Mouse (Mus musculus) left cerebral cortex, postnatal 4 days (tissue): ENCODE measurements around the gene Rnf145. TPM values are rescaled to one million over a fixed set of nuclear protein-coding genes. Genes with fewer than 3 reads are reported as not detected.
"Not testable (repeated sequence)": the region's sequence is repeated elsewhere in the genome, so short reads cannot be mapped to it uniquely, and the experiment has no call there.

ENCODE experiments used
- DNase-seq: peaks from one replicate; pipeline ENCODE4 v3.0.0-alpha.2; 2022
- intact Hi-C: fragments of 180-260 bp; cut with DNase I; formaldehyde crosslinking; loops from one replicate; pipeline ENCODE4 v1.15.1; 2025
- total RNA-seq, 2 experiments: library from RNA; stranded (reverse); gene quantifications; 2 replicates each; pipeline ENCODE4 v1.2.3; 2021

The Rnf145 gene
- total RNA-seq, 2 experiments from 2014 or later, result 93.0 to 107 TPM

GRCm38 (mm10) chr11:44558521-44558920 lies 39.8 kb downstream of the Rnf145 start:
- intact Hi-C loops, result no loop called here
- DNase-seq, result no peak

- DNase-seq, result no peak
- intact Hi-C loops, result no loop called here
These were observed 40.7 kb downstream of the Rnf145 start for GRCm38 (mm10) chr11:44559466-44559865.

GRCm38 (mm10) chr11:44560396-44560795 lies 41.6 kb downstream of the Rnf145 start:
- intact Hi-C loops, result no loop called here
- peak; percentile 23 for DNase-seq

DNA sequence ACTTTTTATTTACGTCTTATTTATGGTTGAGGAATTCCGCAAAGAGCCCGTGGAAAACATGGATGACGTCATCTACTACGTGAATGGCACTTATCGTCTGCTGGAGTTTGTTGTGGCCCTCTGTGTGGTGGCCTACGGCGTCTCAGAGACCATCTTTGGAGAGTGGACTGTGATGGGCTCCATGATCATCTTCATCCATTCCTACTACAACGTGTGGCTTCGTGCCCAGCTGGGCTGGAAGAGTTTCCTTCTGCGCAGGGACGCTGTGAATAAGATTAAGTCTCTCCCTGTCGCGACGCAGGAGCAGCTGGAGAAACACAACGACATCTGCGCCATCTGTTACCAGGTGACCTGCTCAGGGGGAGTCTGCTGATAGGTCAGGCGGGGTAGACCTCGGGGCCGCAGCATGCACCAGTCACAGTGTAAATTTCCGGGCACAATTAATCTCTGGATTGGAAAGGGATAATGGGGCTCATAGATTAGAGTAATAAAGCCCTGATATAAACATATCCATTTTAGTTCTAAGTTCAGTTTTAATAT lies 42.8 kb downstream of the Rnf145 start:
- DNase-seq, result no peak
- intact Hi-C loops, result no loop called here

- intact Hi-C loops, result no loop called here
- no peak for DNase-seq
These were observed 43.8 kb downstream of the Rnf145 start for GRCm38 (mm10) chr11:44562389-44563135.

DNA sequence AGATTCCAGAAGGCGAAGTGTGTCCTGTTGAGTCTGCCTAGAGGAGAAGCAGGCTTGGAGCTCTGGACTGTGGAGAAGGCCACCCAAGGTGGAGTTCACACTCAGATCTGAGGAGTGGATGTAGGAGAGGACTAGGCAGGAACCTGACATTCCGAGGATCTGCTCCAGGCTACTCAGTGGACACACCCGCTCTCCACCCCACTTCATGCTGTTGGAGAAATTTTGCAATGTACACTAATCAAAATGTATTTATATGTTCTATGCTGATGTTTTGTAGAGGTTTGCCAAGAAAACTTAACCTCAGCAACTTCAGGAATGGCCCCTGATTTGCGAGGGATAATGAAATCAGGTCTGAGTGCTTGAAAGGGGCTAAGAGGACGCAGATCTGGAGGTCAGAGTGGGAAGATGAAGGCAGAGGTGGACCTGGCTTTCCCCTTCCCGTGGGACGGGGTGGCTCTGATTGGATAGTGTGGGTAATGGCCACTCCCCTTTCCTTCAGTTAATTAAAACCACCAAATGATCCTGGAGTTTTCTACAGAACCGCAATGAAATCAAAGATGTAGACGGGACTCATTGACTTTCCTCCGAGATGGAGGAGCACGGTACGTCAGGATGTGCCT lies 45.6 kb downstream of the Rnf145 start:
- intact Hi-C loops, result no loop called here
- no peak for DNase-seq

GRCm38 (mm10) chr11:44564940-44565339 lies 46.2 kb downstream of the Rnf145 start:
- DNase-seq, result no peak
- intact Hi-C loops, result no loop called here

DNA sequence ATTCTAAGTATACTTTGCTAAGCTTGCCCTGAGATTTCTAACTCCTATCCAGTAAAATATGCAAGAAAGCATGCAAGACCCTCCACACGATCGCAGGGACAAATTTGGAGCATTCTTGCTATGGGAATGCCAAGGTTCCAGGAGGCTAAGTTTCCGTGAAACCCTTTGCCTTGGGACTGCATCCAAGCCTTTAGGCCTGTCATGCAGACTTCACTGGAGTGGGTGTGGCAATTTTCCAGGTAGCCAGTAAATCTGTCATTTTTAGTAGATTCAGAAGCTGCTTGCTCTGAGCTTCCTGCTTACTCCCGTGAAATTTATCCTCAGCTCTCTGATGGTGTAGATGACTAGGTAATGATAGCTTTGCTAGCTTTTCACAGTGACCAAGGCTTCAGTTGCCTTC lies 51.6 kb downstream of the Rnf145 start:
- DNase-seq, intact Hi-C loops: not testable (repeated sequence)

- no peak for DNase-seq
- intact Hi-C loops, result no loop called here
These were observed 54.0 kb downstream of the Rnf145 start for GRCm38 (mm10) chr11:44572781-44573180.

GRCm38 (mm10) chr11:44573396-44573795 lies 54.6 kb downstream of the Rnf145 start:
- intact Hi-C loops, result no loop called here

GRCm38 (mm10) chr11:44574391-44574790 lies 55.6 kb downstream of the Rnf145 start:
- intact Hi-C loops, result no loop called here
- no peak for DNase-seq

More at GRCm38 (mm10) chr11:44573396-44573795, 54.6 kb downstream of the Rnf145 start:
- no peak for DNase-seq

DNA sequence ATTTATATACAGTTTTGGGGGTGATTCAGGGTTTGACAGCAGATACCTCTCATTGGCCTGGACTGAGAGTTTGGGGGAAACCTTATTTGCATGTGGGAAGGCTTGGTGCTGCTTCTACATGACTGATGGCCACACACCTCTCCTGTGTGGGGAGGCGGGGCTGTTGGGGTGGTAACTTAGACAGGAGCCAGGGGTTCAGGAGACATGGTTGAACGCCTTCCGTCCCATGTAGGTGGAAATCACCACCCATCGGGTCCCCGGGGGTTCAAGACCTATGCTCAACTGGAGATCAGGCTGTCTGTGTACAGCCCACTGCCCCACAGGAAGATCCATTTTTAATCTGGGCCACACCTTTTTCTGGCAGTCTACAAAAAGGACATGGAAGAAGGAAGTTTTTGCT lies 56.1 kb downstream of the Rnf145 start:
- intact Hi-C loops, result no loop called here
- DNase-seq, result no peak

- no peak for DNase-seq
- intact Hi-C loops, result no loop called here
These were observed 59.1 kb downstream of the Rnf145 start for GRCm38 (mm10) chr11:44577911-44578310.

DNA sequence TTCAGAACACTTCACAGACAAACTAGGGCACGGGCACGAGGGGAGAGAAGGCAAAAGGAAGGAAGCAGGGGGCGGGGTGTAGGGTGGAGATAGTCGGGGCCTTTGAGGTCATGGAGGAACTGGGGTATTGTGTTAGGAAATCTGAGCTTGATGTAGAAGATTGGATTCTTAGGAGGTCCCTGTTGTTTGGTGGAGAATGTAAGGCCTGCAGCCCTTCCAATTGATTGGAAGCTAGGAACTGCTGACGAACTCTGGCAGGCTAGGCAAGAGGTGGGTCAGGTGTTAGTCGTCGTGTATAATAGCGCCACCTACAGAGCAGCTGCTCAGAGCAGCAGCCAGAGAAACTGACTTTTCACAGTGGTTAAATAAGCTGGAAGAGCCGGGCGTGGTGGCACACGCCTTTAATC lies 62.5 kb downstream of the Rnf145 start:
- intact Hi-C loops, result no loop called here
- DNase-seq, result no peak

- peak; percentile 59 for DNase-seq
- intact Hi-C loops, result no loop called here
These were observed 67.4 kb downstream of the Rnf145 start for GRCm38 (mm10) chr11:44586047-44586696.

DNA sequence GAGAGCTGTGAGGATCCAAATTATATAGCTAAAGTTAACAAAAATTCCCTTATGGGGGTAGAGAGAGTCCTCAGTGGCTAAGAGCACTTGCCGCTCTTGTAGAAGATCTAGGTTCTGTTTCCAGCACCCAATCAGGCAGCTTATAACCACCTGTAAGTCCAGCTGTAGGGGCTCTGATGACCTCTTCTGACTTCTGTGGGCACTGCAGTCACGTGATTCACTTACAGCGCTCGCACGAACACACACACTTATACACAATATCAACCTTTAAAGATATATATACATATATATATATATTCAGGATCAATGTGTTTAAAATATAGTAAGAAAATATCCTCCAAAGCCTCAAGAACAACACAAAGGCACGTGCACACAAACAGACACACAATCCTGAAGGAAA lies 74.3 kb downstream of the Rnf145 start:
- intact Hi-C loops, result no loop called here
- DNase-seq, result no peak

GRCm38 (mm10) chr11:44594768-44595167 lies 76.0 kb downstream of the Rnf145 start:
- intact Hi-C loops, result no loop called here
- no peak for DNase-seq

DNA sequence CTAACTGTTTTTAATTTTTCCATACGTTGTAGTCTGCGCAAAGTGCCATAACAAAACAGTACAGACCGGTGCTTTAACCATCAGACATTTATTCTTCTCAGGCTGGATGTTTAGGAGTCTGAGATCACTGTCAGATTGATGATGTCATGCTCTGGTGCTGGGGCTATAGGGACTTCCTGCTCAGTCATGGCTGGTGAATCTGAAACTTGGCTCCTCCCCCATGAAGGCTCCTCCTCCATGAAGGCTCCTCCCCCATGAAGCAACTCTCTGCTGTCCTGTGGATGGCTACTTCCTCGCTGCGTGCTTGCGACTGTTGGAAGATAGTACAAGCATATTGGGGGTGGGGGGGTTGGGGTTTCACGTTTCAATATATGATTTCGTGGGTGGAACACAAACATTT lies 88.1 kb downstream of the Rnf145 start:
- intact Hi-C loops, result no loop called here
- DNase-seq, result no peak

- no peak for DNase-seq
- intact Hi-C loops, result no loop called here
These were observed 89.9 kb downstream of the Rnf145 start for GRCm38 (mm10) chr11:44608646-44609045.

GRCm38 (mm10) chr11:44610971-44611781 lies 92.4 kb downstream of the Rnf145 start:
- intact Hi-C loops, result loop anchor here (2.0 to 10.0 kb wide), 4 partner anchors 398 to 1314 kb away; no protein-coding TSS in a partner anchor
- DNase-seq, result peak; percentile 95

DNA sequence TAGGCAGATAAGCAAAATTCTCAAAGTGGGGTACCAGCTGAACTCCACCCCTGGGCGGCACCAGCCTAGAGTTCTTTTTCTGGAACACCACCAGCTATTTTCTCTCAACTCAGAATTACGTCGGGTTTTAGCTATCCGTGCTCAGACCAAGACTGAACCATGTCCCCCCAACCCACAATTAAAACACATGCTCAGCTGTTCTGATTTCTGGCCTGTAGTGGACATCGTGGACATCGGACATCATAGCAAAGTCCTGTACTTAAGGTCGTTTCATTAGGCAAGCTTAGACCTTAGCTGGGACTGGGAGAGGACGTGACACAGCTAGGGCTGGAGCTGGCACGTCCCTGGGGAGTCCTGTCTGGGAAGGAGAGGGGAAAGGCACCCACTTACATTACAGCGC lies 93.4 kb downstream of the Rnf145 start:
- no peak for DNase-seq
- intact Hi-C loops, result loop anchor here (5.0 to 10.0 kb wide), 3 partner anchors 925 to 1313 kb away; no protein-coding TSS in a partner anchor
